Mouse (Mus musculus): ENCODE measurements around the gene Pou2f1. TPM values are rescaled to one million over a fixed set of nuclear protein-coding genes. Genes with fewer than 3 reads are reported as not detected.
"Not testable (repeated sequence)": the region's sequence is repeated elsewhere in the genome, so short reads cannot be mapped to it uniquely, and the experiment has no call there.

The Pou2f1 gene
- total RNA-seq, 2 experiments from 2014 or later: 12.9 to 21.9 TPM

DNA sequence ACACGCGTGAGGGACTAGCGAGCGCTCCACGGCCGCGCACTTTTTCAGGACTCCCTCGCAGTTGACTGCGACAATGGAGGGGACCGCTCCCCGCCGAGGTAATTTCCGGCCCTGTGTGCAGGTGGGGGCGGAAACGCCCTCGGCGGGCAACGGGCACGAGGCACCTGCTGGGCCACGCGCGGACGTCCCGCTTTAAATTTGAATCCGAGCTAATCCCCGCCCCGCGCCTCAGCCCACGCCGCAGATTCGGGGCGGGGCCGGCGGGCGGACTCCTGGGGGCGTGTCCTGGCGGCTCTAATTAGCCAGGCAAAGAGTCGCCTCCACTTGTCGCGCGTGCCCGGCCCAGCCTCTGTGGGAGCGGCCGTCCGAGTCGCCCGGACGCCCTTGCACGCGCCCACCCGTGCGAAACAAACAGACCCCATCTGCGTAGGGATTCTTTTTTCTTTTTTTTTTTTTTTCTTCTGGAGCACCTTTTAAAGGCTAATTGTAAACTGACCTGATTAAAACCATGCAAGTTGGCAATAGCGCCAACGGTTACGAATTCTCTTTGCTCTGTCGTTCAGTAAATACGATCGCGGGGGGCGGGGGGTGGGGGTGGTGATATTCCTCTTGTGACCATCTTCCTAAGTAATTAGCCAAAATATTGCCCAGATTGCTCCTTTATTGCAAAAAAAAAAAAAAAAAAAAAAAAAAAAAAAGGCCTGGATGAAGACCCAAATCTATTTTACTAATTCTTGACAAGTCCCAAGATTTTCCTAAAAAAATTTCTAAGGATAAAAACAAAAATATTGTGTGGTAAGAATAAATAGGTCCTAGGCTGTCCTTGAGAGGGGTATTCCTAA is 924 bp upstream of the Pou2f1 start:
- peak; percentile 70 for ATAC-seq (ENCODE audit: poor library complexity, severe bottlenecking)

DNA sequence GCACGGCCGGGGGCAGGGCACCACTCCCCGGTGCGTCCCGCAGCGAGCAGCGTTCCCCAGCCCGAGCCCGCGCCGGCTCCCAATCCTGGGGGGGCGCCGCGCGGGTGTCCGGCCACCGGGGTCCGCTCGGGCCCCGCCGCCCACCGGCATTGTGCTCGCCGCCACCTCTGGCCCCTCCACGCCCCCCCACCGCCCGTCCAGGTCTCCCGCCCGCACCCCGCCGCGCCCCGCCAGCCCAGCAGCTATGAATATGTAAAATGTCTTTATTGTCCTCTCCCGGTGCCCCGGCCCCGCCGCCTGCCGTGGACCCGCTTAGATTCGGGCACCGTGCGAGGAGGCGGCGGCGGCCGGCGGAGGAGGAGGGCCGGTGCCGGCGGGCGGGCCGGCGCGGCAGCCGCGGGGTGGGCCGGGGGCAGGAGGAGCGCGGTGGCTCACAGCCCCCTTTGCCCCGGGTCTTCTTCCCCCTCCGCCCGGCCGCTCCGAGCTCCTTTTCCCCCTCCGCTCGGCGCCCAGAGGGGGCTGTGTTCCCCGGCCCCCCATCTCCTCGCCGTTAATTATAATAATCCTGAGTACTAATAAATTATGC is 481 bp downstream of the Pou2f1 start:
- peak; percentile 4 for ATAC-seq (ENCODE audit: poor library complexity, severe bottlenecking)

DNA sequence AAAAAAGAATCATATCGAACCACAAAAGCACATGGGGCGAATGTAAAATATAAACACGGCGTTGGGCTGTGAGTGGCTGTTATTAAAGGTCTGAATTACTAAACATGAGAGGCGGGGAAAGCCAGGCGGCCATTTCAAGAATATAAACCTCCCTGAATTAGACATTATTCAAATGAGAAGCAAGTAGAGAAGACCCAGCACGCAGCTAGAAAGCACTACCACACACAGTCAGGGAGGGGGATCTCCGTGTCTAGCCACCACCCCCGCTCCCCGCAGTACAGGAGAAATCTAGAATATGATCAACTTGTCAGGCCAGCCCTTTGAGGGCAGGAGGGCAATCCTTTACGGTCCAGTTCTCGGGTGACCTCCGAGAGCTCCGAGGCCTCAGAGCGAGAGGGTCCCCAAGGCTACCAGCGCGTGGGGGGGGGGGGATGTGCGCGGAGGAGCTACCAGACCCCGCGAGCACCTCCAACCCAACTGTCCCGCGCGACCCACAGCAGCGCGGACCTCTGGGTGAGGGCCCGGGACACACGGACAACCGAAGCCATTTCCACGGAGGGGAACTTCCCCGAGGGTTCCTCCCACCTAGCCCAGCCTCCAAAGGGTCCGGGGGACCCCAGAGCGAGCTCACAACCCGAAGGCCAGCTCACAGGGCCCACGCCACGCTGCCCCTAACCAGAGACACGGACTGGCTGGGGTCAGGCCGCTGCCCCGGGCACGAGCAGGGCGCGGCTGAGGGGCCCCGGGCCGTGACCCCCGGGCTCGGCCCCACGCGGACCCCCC is 1.2 kb downstream of the Pou2f1 start:
- ATAC-seq (ENCODE audit: poor library complexity, severe bottlenecking): peak; percentile 3

- no peak for ATAC-seq (ENCODE audit: poor library complexity, severe bottlenecking)
These were observed 1.8 kb downstream of the Pou2f1 start for GRCm38 (mm10) chr1:166000601-166001120.

DNA sequence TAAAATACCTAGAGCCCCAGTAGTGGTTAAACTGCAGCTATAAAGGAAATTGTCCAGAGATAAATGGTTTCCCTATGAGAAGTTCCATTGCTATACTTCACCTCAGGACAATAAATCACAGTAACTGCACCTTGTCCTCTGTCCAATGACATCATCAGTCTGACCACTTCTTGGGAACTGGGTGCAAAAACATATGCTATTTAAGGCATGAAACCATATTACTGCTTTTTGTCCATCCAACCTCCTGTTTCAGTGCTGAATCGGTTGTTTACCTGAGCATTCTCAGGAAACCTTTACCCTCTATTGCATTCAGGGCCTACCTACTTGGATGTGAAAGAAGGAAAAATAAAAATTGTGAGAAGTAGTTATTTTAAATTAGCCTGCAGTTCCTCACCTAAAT is 2.8 kb downstream of the Pou2f1 start:
- ATAC-seq (ENCODE audit: poor library complexity, severe bottlenecking): no peak

DNA sequence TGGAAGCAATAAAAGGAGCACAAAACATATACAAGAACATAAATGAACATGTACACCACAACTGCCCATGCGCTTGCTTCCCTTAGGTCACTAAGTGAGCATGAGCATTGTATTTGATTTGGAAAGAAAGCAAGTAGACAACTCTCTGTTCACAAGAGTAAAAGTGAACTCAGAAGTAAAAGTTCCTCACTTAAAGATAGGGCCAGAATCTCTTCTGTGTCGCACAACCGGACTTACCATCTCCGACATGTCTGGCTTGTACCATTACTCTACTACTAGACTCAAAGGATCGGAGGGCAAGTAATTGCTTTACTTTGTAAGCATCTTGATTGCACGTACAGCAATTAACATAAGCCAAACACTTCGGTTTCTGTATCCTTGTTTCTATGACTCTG is 6.8 kb downstream of the Pou2f1 start:
- ATAC-seq (ENCODE audit: poor library complexity, severe bottlenecking): no peak

DNA sequence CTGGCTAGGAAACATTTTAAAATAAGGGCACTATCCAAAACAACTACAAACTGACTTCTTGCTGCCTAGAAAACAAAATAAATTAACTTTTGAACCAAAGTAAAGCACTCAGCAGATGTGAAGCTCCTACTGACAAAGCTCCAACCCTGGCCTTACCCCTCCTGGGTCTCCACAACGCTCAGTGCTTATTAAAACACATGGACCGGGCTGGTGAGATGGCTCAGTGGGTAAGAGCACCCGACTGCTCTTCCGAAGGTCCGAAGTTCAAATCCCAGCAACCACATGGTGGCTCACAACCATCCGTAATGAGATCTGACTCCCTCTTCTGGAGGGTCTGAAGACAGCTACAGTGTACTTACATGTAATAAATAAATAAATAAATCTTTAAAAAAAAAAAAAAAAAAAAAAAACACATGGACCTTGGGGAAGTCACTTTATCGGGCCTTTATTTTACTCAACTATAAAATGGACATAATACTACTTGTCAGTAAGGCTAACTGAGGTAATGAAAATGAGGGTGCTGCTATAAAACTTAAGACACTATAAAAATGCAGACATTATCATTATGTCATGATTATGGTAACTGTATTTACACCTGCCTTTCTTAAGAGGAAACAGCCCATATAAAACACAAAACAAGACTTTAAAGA is 7.3 kb downstream of the Pou2f1 start:
- not testable (repeated sequence) for ATAC-seq (ENCODE audit: poor library complexity, severe bottlenecking)

DNA sequence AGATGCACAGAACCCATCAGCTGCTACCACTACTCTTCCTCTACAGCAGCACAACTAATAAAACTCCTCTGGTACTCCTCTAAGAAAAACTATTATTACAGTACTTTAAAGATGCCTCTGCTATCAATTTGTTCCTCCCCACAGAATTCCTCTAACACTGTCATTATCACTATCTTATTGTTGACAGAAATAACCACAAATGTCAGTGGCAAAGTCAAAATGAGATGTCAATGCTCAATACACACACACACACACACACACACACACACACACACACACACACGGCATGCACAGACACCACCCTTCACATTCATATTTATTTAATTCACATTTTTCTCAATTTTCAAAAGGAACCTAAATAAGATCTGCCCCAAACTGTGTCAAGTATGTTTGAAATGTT is 8.2 kb downstream of the Pou2f1 start:
- no peak for ATAC-seq (ENCODE audit: poor library complexity, severe bottlenecking)

DNA sequence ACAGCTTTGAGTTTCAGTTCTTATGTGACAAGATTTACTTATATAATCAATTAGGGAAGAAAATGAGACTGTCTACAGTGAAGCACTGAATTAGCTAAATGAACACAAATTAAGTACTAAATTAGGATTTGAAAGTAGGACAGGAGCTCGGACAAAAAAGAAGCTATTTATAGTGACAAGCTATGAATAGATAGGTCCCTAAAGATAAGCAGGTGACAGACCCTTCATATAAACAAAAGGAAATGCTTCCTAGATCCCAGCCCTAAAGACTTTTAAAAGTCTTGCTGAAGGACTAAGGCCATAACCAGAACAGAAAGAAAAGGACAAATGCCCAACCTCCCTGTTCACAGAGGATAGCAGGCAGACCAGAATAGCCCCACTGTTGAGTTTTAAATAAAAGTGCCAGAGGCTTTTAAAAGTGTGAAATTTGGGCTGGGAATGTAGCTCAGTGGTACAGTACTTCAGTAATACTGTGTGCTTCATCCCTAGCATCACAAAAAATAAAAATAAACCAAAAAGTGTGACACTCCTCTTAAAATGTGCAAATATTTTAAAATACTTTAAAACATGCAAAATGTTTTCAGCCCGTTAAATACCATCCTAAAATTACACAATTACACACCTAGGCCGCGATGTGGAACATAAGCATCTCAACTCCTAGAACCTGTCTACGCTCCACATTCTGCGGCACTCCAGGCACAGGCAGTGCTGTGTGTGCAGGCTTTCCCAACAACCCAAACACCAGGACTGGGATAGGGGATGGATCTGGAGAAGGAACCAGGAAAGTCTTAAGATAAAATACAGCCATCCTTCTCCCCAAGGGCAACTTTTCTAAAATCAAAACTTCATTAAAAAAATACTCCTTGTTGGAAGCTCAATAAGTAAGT is 9.0 kb downstream of the Pou2f1 start:
- no peak for ATAC-seq (ENCODE audit: poor library complexity, severe bottlenecking)

GRCm38 (mm10) chr1:165988536-165988935 is 13.9 kb downstream of the Pou2f1 start:
- peak; percentile 8; the same call in 1 of the 2 replicates for ATAC-seq (ENCODE audit: poor library complexity, severe bottlenecking)

- ATAC-seq (ENCODE audit: poor library complexity, severe bottlenecking): peak; percentile 83
These were observed 14.4 kb downstream of the Pou2f1 start for GRCm38 (mm10) chr1:165988072-165988471.

DNA sequence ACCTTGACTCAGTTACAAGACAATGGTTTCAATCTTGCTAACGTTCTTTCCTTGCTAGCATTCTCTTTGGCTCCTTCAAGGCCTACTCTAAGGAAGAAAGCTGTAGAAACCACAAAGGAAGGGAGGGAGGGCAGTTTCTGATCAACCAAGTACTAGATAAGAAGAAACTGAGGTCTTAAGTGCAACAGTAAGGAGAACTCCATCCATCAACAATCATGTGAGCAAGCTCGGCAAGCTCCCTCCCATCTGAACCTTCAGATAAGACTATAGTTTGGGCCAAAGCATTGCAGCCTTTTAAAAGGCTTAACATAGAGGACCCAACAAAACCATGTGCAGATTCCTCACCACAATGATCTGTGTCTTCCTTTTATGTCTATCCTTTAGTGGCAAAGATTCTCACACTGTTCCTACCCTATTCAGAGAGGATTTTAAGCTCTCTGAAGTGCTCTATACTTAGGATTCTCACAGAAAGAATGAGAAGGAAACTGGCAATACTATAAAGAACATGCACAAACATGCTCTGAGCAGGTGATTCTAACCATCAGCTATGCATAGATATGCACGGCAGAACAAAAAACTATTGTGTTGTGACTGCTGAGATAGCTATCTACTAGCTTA is 16.6 kb downstream of the Pou2f1 start:
- ATAC-seq (ENCODE audit: poor library complexity, severe bottlenecking): no peak

DNA sequence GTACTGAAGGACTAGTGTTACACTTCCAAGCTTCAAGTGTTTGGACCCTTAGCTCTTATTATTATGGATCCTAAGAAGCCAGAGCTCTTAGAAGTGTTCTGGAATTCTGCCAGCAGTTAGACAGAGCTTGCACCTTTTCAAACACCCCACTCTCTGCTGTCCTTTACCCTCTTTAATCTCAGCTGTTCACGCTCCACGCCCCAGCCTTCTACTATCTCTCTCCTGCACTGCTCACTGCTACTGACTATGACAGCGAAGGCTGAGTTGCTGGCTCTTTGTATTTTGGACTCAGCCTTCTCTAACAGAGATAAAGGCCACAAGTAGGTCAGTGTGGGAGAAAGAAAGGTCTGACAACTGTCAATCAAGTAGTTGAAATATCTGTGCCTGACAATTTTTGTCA is 17.3 kb downstream of the Pou2f1 start:
- no peak for ATAC-seq (ENCODE audit: poor library complexity, severe bottlenecking)

- ATAC-seq (ENCODE audit: poor library complexity, severe bottlenecking): no peak
These were observed 25.6 kb downstream of the Pou2f1 start for GRCm38 (mm10) chr1:165976672-165977448.

DNA sequence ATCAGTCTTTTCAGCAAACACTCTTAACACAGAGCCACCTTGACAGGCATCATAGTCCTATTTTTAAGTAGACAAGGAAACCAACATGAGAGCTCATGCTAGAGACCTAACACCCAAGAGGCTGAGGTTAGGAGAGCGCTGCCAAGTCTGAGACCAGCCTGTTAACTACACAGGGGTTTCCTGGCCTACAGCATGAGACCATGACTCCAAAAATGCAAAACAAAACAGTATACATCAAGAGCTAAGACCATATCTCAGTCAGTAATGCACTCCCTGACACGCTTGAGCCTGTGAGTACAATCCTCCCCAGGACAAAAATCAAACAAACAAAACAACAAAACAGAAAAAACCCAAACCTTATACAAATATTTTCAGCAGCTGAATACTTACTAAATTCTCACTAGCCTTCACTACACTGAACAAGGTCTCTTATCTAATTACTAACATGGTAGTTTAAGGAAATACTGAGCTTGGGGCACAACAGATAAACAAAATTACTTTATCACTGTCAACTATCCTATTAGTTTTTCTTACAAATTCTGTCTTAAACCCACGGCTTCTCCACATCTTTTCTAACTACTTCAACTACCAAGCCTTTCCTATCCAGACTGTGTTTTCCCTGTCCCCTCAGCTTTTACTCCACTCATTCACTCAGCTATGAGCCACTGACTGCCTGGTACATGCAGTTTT is 33.3 kb downstream of the Pou2f1 start:
- ATAC-seq (ENCODE audit: poor library complexity, severe bottlenecking): no peak

GRCm38 (mm10) chr1:165967027-165967654 is 35.3 kb downstream of the Pou2f1 start:
- peak; percentile 72 for ATAC-seq (ENCODE audit: poor library complexity, severe bottlenecking)

DNA sequence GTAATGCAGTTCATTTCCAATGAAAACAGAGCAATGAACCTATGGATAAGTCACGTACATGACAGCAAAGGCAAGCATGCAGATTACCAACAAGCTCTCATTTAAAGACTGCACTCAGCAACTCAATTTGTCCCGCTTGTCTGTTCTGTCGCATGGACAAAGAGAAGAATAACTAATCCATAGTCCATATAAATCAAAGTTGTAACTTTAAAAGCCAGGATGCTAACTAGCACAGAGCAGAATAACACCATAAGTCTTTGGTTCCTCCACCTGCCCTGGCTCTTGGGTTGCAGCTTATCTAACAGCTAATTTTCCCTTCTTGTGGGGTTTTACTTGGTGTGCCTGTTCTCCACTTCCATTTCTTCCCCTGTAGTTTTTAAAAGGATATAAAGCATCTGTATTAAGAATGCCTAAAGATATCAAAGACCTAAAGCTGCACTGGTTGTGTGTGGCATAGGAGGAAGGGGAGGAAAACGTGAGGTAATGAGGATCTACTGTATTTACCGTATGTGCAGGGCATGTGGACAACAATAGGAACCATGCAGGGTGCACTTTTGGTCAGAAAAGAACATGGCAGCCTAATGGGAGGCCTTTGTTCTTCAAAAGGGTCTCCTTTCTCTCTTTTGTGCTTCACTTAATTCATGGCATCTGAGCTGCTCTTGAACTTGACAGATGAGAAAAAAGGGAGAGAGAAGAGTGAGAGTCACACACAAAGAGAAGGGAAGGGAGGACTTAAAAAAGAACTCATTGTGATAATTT is 36.1 kb downstream of the Pou2f1 start:
- ATAC-seq (ENCODE audit: poor library complexity, severe bottlenecking): no peak
